Mouse (Mus musculus) CH12.LX (cell line): Measurements from ENCODE around the gene Celsr3.

Source experiments
- CTCF ChIP-seq, 2 experiments: IDR thresholded peaks in 1 of 2; conservative IDR thresholded peaks in 1 of 2; 2 replicates each; pipeline ENCODE4 v1.5.1; 2011 to 2012; ENCODE audit warnings: low read depth in 2 of 2, low read length in 2 of 2, improper control_type of control experiment in 1 of 2, inconsistent platforms in 1 of 2, mild to moderate bottlenecking in 1 of 2, moderate library complexity in 1 of 2
- ELF1 ChIP-seq: IDR thresholded peaks from 2 replicates; pipeline ENCODE4 v1.6.1; 2014; ENCODE audit warnings: low read depth, mild to moderate bottlenecking, inconsistent platforms, low read length, improper control_type of control experiment
- EP300 ChIP-seq: IDR thresholded peaks from 2 replicates; pipeline ENCODE4 v1.6.1; 2011; ENCODE audit warnings: low read length, improper control_type of control experiment
- HCFC1 ChIP-seq: IDR thresholded peaks from 2 replicates; pipeline ENCODE4 v1.6.1; 2012; ENCODE audit warnings: low read depth, mild to moderate bottlenecking, inconsistent platforms, low read length, improper control_type of control experiment
- MAX ChIP-seq: IDR thresholded peaks from 2 replicates; pipeline ENCODE4 v1.6.1; 2011; ENCODE audit warnings: low read length, improper control_type of control experiment
- MAZ ChIP-seq: IDR thresholded peaks from 2 replicates; pipeline ENCODE4 v1.6.1; 2012; ENCODE audit warnings: low read depth, mild to moderate bottlenecking, inconsistent platforms, low read length, improper control_type of control experiment, moderate library complexity
- NELFE ChIP-seq: IDR thresholded peaks from 2 replicates; pipeline ENCODE4 v1.6.1; 2011; ENCODE audit warnings: low read depth, low read length, improper control_type of control experiment
- POLR2A ChIP-seq: IDR thresholded peaks from 2 replicates; pipeline ENCODE4 v1.6.1; 2011; ENCODE audit warnings: low read depth, mild to moderate bottlenecking, improper control_type of control experiment, low read length
- POLR2AphosphoS2 ChIP-seq: IDR thresholded peaks from 2 replicates; pipeline ENCODE4 v1.6.1; 2011; ENCODE audit warnings: low read depth, low read length, improper control_type of control experiment
- RAD21 ChIP-seq: IDR thresholded peaks from 2 replicates; pipeline ENCODE4 v1.6.1; 2011; ENCODE audit warnings: low read depth, mild to moderate bottlenecking, low read length, improper control_type of control experiment, moderate library complexity
- ZNF384 ChIP-seq: IDR thresholded peaks from 2 replicates; pipeline ENCODE4 v1.6.1; 2012; ENCODE audit warnings: low read depth, low read length, improper control_type of control experiment, inconsistent platforms

- TF ChIP-seq MAZ (no peak), RAD21 (no peak), ELF1 (no peak), ZNF384 (no peak), CTCF (conservative IDR thresholded peaks at IDR 0.05 in 1 of 2, IDR thresholded peaks at IDR 0.05 in 1 of 2; ENCODE audit: low read depth in 2 of 2, low read length in 2 of 2) (no peak), EP300 (no peak), POLR2AphosphoS2 (no peak), HCFC1 (no peak), MAX (no peak), NELFE (no peak), POLR2A (no peak)
Observed at GRCm38 (mm10) chr9:108827454-108827853, 1.3 kb downstream of the Celsr3 start.
